Mouse (Mus musculus) hindbrain, embryonic 11.5 days (tissue): ENCODE results near the gene Chchd2. TPM values are rescaled to one million over a fixed set of nuclear protein-coding genes. Genes with fewer than 3 reads are reported as not detected.
"Not testable (repeated sequence)": the region's sequence is repeated elsewhere in the genome, so short reads cannot be mapped to it uniquely, and the experiment has no call there.

Source experiments
- ATAC-seq: fragments of 200-750 bp; cut with Nextera tagmentation; 2 replicates; pipeline ENCODE4 v1.8.0; 2017; ENCODE audit warnings: mild to moderate bottlenecking, moderate TSS enrichment, moderate library complexity; ENCODE audit not compliant: low FRiP score
- DNase-seq: peaks from one replicate; pipeline ENCODE4 v3.0.0-alpha.2; 2015; ENCODE audit warnings: low spot score
- H3K27ac ChIP-seq: fragments of 300-500 bp; sonication (generic); 2 replicates; pipeline ENCODE4 v1.5.1; 2014; ENCODE audit warnings: mild to moderate bottlenecking, low read depth, low read length
- H3K27me3 ChIP-seq: fragments of 300-500 bp; sonication (generic); 2 replicates; pipeline ENCODE4 v1.6.1; 2014; ENCODE audit warnings: mild to moderate bottlenecking, low read length, moderate library complexity, mixed read lengths; ENCODE audit not compliant: control insufficient read depth, insufficient read depth
- H3K36me3 ChIP-seq: fragments of 300-500 bp; sonication (generic); 2 replicates; pipeline ENCODE4 v1.6.1; 2014; ENCODE audit warnings: mild to moderate bottlenecking, low read length, moderate library complexity, mixed read lengths; ENCODE audit not compliant: control insufficient read depth, insufficient read depth
- H3K4me1 ChIP-seq: fragments of 300-500 bp; sonication (generic); replicated peaks from 2 replicates; pipeline ENCODE4 v1.6.1; 2014; ENCODE audit warnings: low read length, mixed read lengths; ENCODE audit not compliant: control insufficient read depth, insufficient read depth
- H3K4me2 ChIP-seq: fragments of 300-500 bp; sonication (generic); replicated peaks from 2 replicates; pipeline ENCODE4 v1.6.1; 2014; ENCODE audit warnings: mild to moderate bottlenecking, low read depth, low read length
- H3K4me3 ChIP-seq: fragments of 300-500 bp; sonication (generic); 2 replicates; pipeline ENCODE4 v1.5.1; 2014; ENCODE audit warnings: low read depth, low read length
- H3K9ac ChIP-seq: fragments of 300-500 bp; sonication (generic); 2 replicates; pipeline ENCODE4 v1.6.1; 2014; ENCODE audit warnings: low read depth, low read length
- H3K9me3 ChIP-seq: fragments of 300-500 bp; sonication (generic); 2 replicates; pipeline ENCODE4 v1.6.1; 2016; ENCODE audit warnings: low read length; ENCODE audit not compliant: control insufficient read depth
- WGBS: fragments of 180-500 bp; shearing (Covaris S2); extraction: QIAGEN DNeasy Blood & Tissue Kit; methylation state at CpG from one replicate; pipeline ENCODE4 v1.1.7; 2014; 5-methylcytosine and 5-hydroxymethylcytosine counted together
- polyA plus RNA-seq: library from polyadenylated mRNA; unstranded; fragments of >200 nt; fragmentation: Nextera tagmentation; extraction: Ambion mirVana; gene quantifications from 2 replicates; pipeline ENCODE4 v1.2.1, GENCODE M21; 2014

Chchd2 gene
- polyA plus RNA-seq, 1 experiment from 2014 or later: 935 TPM

DNA sequence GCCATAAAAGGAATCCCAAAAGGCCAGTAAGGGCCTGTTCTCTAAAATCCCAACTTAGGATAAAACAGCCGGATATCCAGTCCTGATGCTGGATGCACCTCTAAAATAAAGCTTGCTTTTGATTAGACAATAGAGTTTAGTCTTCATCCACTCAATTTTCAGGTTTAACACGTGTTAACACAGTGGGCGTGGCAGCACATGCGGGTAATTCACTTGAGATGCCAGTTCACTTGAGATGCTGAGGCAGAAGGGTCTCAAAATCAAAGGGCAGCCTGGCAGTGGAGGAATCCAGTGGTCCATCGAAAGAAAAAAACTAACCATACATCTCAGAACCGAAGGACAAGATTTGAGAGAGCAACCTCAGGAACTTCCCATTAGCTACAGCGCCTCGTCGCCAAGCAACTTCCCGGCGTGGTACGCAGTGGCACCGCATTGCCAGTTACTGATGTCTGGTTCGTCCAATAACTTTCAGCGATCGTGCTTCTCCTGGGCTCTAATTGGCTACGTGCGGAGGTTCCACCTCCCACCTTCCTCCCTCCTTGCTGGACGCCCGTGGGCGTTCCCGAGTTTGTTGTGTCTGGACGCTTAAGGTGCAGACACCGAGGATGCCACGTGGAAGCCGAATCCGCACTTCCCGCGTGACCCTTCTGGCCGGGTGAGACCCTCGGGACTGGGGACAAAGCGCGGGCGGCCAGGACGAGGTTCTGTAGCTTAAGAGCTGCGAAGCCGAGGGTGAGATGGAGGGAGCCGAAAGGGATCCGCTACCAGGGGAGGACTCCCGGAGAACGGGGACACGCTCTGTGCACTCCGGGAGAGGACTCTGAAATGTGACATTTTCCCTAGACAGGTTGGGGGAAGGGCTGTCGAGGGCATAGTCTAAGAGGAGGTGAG, 8.2 kb upstream of the Chchd2 start, which contains the start of gene Zbed5:
Zbed5 (plus strand) TSS at position 526 of the 891 bp plus-strand sequence.
- Histone ChIP-seq H3K27me3 (no peaks in the 10 kb centered on the region), H3K9ac (peak within 1 kb of the TSS; percentile 55), H3K9me3 (no peaks in the 10 kb centered on the region), H3K36me3 (no peaks in the 10 kb centered on the region), H3K4me2 (peak within 1 kb of the TSS; percentile 64), H3K4me1 (no peaks in the 10 kb centered on the region), H3K27ac (no peak within 1 kb of the TSS), H3K4me3 (peak within 1 kb of the TSS; percentile 50)
- WGBS: 2% methylated on average over 44 of the region's 44 CpGs
- DNase-seq (peak; percentile 90), ATAC-seq (peak; percentile 98)

DNA sequence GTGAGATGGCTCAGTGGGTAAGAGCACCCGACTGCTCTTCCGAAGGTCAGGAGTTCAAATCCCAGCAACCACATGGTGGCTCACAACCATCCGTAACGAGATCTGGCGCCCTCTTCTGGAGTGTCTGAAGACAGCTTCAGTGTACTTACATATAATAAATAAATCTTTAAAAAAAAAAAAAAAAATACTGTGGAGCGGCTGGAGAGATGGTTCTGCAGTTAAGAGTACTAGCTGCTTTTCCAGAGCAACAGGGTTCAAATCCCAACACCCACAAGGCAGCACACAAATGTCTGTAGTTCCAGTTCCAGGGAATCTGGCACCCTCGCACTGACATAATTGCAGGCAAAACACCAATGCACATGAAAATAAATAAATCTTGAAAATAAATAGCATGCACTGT, 3.1 kb upstream of the Chchd2 start:
- not testable (repeated sequence) for H3K4me2 ChIP-seq, H3K27ac ChIP-seq, H3K4me1 ChIP-seq, H3K4me3 ChIP-seq, H3K36me3 ChIP-seq, H3K9ac ChIP-seq, DNase-seq, H3K27me3 ChIP-seq, H3K9me3 ChIP-seq, ATAC-seq
- 88% methylated on average over 4 of the region's 7 CpGs for WGBS

DNA sequence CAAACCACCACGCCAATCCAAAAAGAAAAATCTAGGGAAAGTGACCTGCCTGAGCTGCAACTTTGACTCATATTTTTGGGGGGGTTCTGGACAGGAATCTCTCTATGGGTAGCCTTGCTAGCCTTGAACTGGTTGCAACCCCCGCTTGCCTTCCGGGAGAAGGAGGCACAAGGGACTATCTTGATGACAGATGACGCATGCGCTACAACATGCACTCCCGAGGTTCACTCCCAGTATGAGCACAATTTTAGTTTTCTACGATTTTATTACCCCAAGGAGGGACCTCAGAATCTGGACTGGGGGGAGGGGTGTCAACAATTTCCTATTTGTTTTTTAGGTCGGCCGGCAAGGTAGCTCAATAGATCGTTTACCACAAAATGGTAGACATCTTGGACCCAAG, 999 bp downstream of the Chchd2 start:
- 34% methylated on average over 10 of the region's 10 CpGs for WGBS
- Histone ChIP-seq H3K9me3 (no peaks in the 10 kb centered on the region), H3K9ac (peak overlapping the region; percentile 91), H3K4me2 (peak overlapping the region; percentile 66), H3K4me3 (peak overlapping the region; percentile 82), H3K36me3 (peaks cover 7% of the 10 kb centered on the region), H3K4me1 (no peaks in the 10 kb centered on the region; the same call in 1 of the 2 replicates), H3K27ac (peak overlapping the region; percentile 90), H3K27me3 (no peaks in the 10 kb centered on the region)
- ATAC-seq (no peak), DNase-seq (peak; percentile 34)

DNA sequence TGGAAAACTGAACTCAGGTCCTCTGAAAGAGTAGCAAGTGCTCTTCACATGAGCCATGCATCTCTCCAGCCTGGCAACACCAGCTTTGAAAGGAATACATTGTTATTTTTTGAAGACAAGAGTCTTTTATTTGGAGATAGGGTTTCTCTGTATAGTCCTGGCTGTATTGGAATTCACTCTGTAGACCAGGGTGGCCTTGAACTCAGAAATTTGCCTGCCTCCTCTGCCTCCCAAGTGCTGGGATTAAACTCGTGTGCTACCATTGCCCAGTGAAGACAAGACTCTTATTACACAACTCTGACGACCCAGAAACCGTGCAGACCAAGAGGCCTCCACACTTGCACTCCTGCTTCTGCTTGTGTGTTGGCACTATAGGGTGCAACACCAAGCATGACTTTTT, 7.4 kb downstream of the Chchd2 start:
- Histone ChIP-seq H3K4me2 (no peak overlapping the region), H3K4me3 (no peak overlapping the region), H3K9me3 (no peaks in the 10 kb centered on the region), H3K4me1 (no peaks in the 10 kb centered on the region), H3K27me3 (no peaks in the 10 kb centered on the region), H3K36me3 (peaks cover 16% of the 10 kb centered on the region), H3K9ac (no peak overlapping the region), H3K27ac (no peak overlapping the region)
- DNase-seq: no peak
- WGBS: 70% methylated on average over 3 of the region's 3 CpGs
- ATAC-seq: no peak

DNA sequence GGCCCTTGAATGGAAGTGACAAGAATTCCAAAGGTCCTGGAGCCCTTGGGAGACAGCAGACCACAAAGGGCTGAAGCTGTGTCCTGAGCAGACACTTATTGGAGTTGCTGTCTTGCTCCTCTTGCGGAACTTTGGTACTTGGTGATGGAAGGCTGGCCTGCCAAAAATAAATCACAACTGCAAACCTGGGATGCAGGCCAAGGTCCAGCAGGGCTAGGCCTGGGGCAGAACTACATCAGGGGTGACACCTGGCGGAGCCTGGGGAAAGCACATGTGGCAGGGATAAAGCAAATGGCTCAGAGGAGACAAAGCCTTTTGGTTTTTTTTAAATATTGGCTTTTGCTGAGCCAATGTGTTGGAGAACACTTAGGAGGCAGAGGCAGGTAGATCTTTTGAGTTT, 8.3 kb downstream of the Chchd2 start:
- Histone ChIP-seq H3K9ac (no peak overlapping the region), H3K4me2 (no peak overlapping the region), H3K4me3 (no peak overlapping the region), H3K4me1 (no peaks in the 10 kb centered on the region), H3K36me3 (peaks cover 16% of the 10 kb centered on the region), H3K27me3 (no peaks in the 10 kb centered on the region), H3K27ac (no peak overlapping the region), H3K9me3 (no peaks in the 10 kb centered on the region)
- 64% methylated on average over 2 of the region's 2 CpGs for WGBS
- ATAC-seq (no peak), DNase-seq (peak; percentile 36)

DNA sequence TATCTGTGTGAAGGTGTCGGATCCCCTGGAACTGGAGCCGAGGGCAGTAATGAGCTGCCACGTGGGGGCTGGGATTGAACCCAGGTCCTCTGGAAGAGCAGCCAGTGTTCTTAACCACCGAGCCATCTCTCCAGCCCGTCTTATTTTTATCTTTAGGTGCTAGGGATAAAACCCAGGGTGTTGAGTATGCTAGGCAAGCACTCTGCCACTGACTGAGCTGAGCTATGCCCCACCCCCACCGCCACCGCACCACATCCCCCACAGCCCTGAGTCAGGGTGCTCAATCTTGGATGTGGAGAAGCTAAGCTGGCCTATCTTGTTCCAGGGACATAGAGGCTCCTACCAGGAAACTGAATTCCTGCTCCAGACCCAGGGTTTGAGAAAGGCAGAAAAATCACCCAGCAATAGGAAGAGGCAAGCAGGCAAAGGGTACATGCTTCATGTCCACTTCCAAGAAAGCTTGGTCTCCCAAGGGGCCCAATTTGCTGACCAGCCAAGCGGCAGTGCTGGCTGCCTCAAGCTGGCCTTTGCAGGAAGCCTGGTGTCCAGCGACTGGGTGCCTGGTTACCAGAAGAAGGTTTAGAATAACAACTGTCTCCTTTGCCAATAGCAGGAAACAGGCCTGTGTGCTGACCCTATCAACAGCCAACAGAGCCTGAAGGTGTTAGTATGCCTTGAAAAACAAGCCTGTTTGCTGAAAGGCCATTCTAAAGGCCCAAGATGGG, 9.4 kb downstream of the Chchd2 start:
- WGBS: 75% methylated on average over 9 of the region's 9 CpGs

DNA sequence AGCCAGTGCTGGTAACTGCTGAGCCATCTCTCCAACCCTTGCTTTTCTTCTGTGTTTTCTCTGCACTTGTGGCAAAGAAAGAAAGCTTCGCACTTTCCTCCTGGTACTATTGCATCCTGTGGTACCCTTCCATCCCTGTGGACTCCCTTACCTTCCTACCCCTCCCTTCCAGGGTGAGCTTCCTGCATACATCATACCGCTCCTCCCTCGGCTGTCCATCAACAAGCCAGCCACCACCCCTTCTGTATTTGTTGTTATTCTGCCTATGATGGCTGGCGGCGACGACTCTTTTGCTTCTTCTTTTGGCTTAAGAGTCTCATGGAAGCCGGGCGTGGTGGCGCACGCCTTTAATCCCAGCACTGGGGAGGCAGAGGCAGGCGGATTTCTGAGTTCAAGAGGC, 12.2 kb downstream of the Chchd2 start:
- H3K27ac ChIP-seq: no peak overlapping the region
- H3K9ac ChIP-seq: no peak overlapping the region
- DNase-seq: no peak
- no peak overlapping the region for H3K4me3 ChIP-seq
- ATAC-seq: no peak
- WGBS: 81% methylated on average over 11 of the region's 11 CpGs
- H3K4me2 ChIP-seq: no peak overlapping the region
- no peaks in the 10 kb centered on the region for H3K9me3 ChIP-seq
- no peaks in the 10 kb centered on the region for H3K4me1 ChIP-seq
- 0 out of 2 replicates have a peak, but pooled peaks cover under 1% of the 10 kb centered on the region for H3K36me3 ChIP-seq
- H3K27me3 ChIP-seq: no peaks in the 10 kb centered on the region

More for the DNA sequence above, 9.4 kb downstream of the Chchd2 start:
- Histone ChIP-seq H3K27ac (no peak overlapping the region), H3K27me3 (no peaks in the 10 kb centered on the region), H3K36me3 (peaks cover 12% of the 10 kb centered on the region), H3K4me3 (no peak overlapping the region), H3K4me2 (no peak overlapping the region), H3K9ac (no peak overlapping the region), H3K4me1 (no peaks in the 10 kb centered on the region), H3K9me3 (no peaks in the 10 kb centered on the region)
- no peak for DNase-seq
- no peak for ATAC-seq

DNA sequence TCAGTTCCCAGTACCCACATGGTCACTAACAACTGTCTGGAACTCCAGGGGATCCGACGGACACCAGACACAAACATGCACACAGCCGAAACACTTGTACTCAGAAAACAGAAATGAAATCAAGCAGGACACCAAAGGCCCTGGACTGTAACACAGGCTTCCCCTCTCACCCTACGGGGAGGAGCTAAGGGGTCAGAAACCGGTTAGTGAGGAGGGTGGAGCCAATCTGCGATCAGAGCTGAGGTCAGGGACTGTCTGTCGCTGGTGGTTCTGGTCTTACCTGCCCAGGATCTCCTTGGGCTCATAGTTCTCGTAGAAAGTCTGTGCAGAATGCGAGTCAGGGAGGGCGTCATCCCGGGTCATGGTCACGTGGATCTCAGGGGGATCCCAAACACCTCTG, 13.3 kb downstream of the Chchd2 start:
- no peak for DNase-seq
- H3K4me3 ChIP-seq: no peak overlapping the region
- H3K4me2 ChIP-seq: no peak overlapping the region
- H3K4me1 ChIP-seq: no peaks in the 10 kb centered on the region
- no peak overlapping the region for H3K27ac ChIP-seq
- no peaks in the 10 kb centered on the region for H3K27me3 ChIP-seq
- ATAC-seq: no peak
- H3K36me3 ChIP-seq: no peaks in the 10 kb centered on the region
- no peak overlapping the region for H3K9ac ChIP-seq
- WGBS: 87% methylated on average over 12 of the region's 12 CpGs
- H3K9me3 ChIP-seq: no peaks in the 10 kb centered on the region
